Mouse (Mus musculus) urinary bladder, adult 18-20 months (tissue): ENCODE results near the gene Scpep1.

Experiments
- DNase-seq, 2 experiments: peaks; one replicate each; pipeline ENCODE4 v3.0.0; 2022; ENCODE audit warnings: low spot score in 2 of 2, mixed read lengths in 2 of 2

The Scpep1 gene

GRCm38 (mm10) chr11:88973776-88974701, 18.8 kb upstream of the Scpep1 start:
- peak; percentile 88 to 91 for DNase-seq

- DNase-seq: no peak
These were observed 15.0 kb upstream of the Scpep1 start, which contains the start of gene Coil for GRCm38 (mm10) chr11:88970202-88970732. Gene Coil, plus strand, starts transcription at chr11:88970252.

- DNase-seq: no peak
These were observed 11.7 kb upstream of the Scpep1 start, which contains the start of gene Elobl for GRCm38 (mm10) chr11:88966881-88967361. Gene Elobl, minus strand, starts transcription at chr11:88966931.

GRCm38 (mm10) chr11:88958851-88959250, 3.6 kb upstream of the Scpep1 start:
- DNase-seq: no peak

- no peak for DNase-seq
These were observed 462 bp downstream of the Scpep1 start for GRCm38 (mm10) chr11:88954803-88955202.

GRCm38 (mm10) chr11:88953582-88953981, 1.7 kb downstream of the Scpep1 start:
- DNase-seq: no peak

DNA sequence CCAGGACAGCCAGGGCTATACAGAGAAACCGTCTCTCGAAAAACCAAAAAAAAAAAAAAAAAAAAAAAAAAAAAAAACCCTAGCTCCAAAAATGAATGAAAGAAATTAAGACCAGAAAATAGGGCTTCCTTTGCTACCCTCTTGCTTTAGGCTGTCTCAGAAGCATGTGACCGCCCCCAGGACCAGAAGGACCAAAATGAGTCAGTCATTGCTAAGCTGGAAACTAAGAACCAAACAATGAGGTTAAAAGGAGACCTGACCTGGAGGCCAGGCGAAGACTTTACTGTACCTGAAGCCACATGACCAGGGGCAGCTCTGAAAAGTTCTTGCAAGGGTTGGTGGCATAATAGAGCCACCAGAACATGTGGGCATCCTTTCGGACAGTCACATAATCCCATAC, 3.1 kb downstream of the Scpep1 start:
- DNase-seq: no peak

GRCm38 (mm10) chr11:88951576-88951975, 3.7 kb downstream of the Scpep1 start:
- DNase-seq: no peak

DNA sequence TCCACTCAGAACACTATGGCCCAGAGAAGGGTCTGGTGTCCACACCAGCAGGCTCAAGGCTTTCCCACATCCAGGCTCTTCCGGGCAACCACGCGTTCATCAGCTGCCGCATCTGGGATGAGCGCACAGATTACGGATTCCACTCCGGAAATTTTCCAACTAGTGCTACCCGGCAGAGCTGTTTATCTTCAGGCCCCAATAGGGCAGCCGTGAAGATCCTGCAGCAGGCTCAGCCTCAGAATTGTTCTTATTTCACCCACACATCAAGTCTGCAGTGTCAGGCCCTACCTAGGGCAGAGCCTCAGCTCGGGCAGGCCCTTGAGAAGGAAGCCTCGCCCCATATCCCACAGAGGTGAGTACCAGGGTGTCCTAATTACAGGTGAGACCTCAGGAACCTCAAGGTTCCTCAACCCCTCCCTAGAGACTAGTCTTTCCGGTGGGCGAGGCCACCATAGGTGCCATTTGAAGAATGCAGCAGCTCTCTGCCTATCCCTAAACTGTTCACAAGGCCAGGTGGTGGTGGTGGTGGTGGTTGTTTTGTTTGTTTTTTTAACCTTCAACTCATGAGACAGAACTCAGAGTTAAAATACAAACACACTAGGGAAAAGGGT, 4.5 kb downstream of the Scpep1 start:
- DNase-seq: no peak

GRCm38 (mm10) chr11:88949802-88950639, 5.2 kb downstream of the Scpep1 start:
- no peak for DNase-seq

- no peak for DNase-seq
These were observed 6.4 kb downstream of the Scpep1 start for GRCm38 (mm10) chr11:88948896-88949295.

GRCm38 (mm10) chr11:88945971-88946585, 9.2 kb downstream of the Scpep1 start:
- no peak for DNase-seq

- no peak for DNase-seq
These were observed 13.8 kb downstream of the Scpep1 start for GRCm38 (mm10) chr11:88941489-88941888.

- DNase-seq: no peak
These were observed 15.6 kb downstream of the Scpep1 start for GRCm38 (mm10) chr11:88939634-88940033.

DNA sequence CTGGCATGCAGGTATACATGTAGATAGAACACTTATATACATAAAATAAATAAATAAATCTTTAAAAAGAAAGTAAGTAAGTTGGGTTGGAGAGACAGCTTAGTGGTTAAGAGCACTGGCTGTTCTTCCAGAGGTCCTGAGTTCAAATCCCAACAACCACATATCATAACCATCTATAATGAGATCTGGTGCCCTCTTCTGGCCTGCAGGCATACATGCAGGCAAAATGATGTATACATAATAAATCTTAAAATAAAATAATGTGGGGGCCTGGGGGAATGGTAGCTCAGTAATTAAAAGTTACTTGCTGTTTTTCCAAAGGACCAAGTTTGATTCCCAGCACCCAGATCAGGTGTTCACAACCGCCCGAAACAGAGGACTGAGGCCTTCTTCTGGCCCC, 16.5 kb downstream of the Scpep1 start:
- no peak for DNase-seq

- DNase-seq: no peak
These were observed 17.4 kb downstream of the Scpep1 start for GRCm38 (mm10) chr11:88937886-88938285.

- DNase-seq: no peak
These were observed 20.9 kb downstream of the Scpep1 start for GRCm38 (mm10) chr11:88934089-88935000.

DNA sequence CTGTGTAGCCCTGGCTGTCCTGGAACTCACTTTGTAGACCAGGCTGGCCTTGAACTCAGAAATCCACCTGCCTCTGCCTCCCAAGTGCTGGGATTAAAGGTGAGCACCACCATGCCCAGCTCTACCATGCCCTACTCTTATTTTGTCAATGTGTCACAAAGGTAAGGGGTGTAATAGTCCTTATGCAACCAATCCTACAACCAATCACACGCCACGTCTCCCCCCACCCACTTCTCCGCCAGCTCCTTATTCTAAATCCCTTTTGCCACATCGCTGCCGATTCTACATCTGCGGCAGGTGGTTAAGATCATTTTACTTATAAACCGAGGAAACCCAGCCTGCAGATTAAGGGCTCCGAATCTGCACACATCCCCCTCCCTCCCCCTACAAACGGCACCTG, 22.2 kb downstream of the Scpep1 start:
- no peak for DNase-seq

DNA sequence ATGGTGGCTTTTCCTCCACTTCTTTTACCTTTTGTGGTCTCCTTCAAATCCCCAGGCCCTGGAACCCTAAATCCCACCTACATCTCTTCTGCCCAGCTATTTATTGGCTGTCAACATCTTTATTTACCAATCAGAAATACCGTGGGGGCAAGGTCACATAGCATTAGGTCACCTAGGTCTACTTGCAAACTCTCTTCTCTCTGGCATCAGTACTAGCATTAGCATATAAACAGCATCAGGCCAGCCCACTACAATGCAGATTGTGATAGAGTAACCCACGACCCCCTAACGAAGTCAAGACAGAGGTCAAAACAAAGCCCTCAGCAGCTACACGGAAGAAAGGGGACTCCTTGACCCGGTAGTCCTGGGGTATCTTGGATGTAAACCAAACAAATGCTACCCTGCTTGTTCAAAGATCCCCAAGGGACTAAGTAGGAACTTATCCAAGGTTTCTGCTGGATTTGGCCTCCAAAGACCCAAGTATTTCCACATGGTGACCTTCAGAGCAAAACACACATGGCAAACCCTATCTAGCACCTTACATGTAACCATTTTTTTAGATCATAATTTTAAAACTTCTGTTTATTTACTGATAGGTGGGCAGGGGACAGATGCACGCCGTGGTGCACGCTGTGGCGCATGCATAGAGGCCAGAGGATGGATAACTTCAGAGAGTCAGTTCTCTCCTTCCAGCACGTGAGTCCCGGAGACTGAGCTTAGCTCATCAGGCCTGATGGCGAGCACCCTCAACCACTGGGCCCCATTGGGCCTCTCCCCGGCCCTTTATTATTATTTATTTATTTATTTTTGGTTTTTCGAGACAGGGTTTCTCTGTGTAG, 23.4 kb downstream of the Scpep1 start:
- no peak for DNase-seq
